Mouse (Mus musculus): ENCODE data around the gene Tfap2d. TPM values are rescaled to one million over a fixed set of nuclear protein-coding genes. Genes with fewer than 3 reads are reported as not detected.

Gene Tfap2d
- polyA plus RNA-seq, 1 experiment from 2014 or later = not detected

- 1% methylated on average over 15 of the region's 15 CpGs for WGBS
- Histone ChIP-seq H3K4me1 (peaks cover 13% of the 10 kb centered on the region), H3K9ac (no peak overlapping the region), H3K36me3 (no peaks in the 10 kb centered on the region), H3K9me3 (replicated peaks) (no peaks in the 10 kb centered on the region), H3K27me3 (peaks cover 90% of the 10 kb centered on the region), H3K4me3 (replicated peaks) (peak overlapping the region; percentile 46), H3K27ac (peak overlapping the region; percentile 81), H3K4me2 (peak overlapping the region; percentile 55)
- ATAC-seq (replicated peaks; ENCODE audit: low FRiP score) = peak; percentile 41
Measured at GRCm38 (mm10) chr1:19211546-19212154, 108.8 kb downstream of the Tfap2d start.

GRCm38 (mm10) chr1:19212691-19213090 is 109.9 kb downstream of the Tfap2d start:
- Histone ChIP-seq H3K4me1 (peaks cover 13% of the 10 kb centered on the region), H3K9me3 (replicated peaks) (no peaks in the 10 kb centered on the region), H3K4me2 (peak overlapping the region; percentile 35), H3K9ac (no peak overlapping the region), H3K4me3 (replicated peaks) (peak overlapping the region; percentile 46), H3K36me3 (no peaks in the 10 kb centered on the region), H3K27ac (0 out of 2 replicates have a peak overlapping the region, but pooled peaks have one; percentile 27), H3K27me3 (peaks cover 92% of the 10 kb centered on the region)
- no peak for ATAC-seq (replicated peaks; ENCODE audit: low FRiP score)
- WGBS = 0% methylated on average over 4 of the region's 4 CpGs

GRCm38 (mm10) chr1:19213171-19213570 is 110.3 kb downstream of the Tfap2d start:
- 0 out of 2 replicates have a peak overlapping the region, but pooled peaks have one; percentile 31 for H3K9ac ChIP-seq
- peak overlapping the region; percentile 46 for H3K4me3 ChIP-seq (replicated peaks)
- WGBS = 1% methylated on average over 4 of the region's 4 CpGs
- peaks cover 93% of the 10 kb centered on the region for H3K27me3 ChIP-seq
- H3K4me2 ChIP-seq = peak overlapping the region; percentile 35
- H3K36me3 ChIP-seq = no peaks in the 10 kb centered on the region
- H3K27ac ChIP-seq = 0 out of 2 replicates have a peak overlapping the region, but pooled peaks have one; percentile 27
- H3K9me3 ChIP-seq (replicated peaks) = no peaks in the 10 kb centered on the region
- ATAC-seq (replicated peaks; ENCODE audit: low FRiP score) = no peak
- peaks cover 13% of the 10 kb centered on the region for H3K4me1 ChIP-seq

GRCm38 (mm10) chr1:19213851-19214395 is 111.1 kb downstream of the Tfap2d start:
- H3K4me1 ChIP-seq = peaks cover 12% of the 10 kb centered on the region
- H3K27ac ChIP-seq = no peak overlapping the region
- no peaks in the 10 kb centered on the region for H3K36me3 ChIP-seq
- ATAC-seq (replicated peaks; ENCODE audit: low FRiP score) = no peak
- H3K9ac ChIP-seq = peak overlapping the region; percentile 51
- peak overlapping the region; percentile 43 for H3K4me2 ChIP-seq
- peaks cover 93% of the 10 kb centered on the region for H3K27me3 ChIP-seq
- H3K9me3 ChIP-seq (replicated peaks) = no peaks in the 10 kb centered on the region
- peak overlapping the region; percentile 46 for H3K4me3 ChIP-seq (replicated peaks)
- 1% methylated on average over 36 of the region's 36 CpGs for WGBS

Other genes starting within 250 kb of the Tfap2d start
- 55.7 and 57.6 TPM in 2 replicates for gene Tfap2b, start 105.9 kb downstream of the Tfap2d start, polyA plus RNA-seq (2015; fragmentation: Nextera tagmentation; extraction: Ambion mirVana)